Mouse (Mus musculus): ENCODE measurements at regions not wholly inside any gene's neighbourhood (a gene's known extent, or its start where the extent isn't known, plus 50 kb on each side); places are given as distances from the start of the nearest gene placed in this dataset.
A peak's percentile ranks its signal among the peaks of the same experiment; 100 is the strongest.

GRCm38 (mm10) chr3:143750128-143750527, 454.9 kb downstream of the Lmo4 start:
- WGBS = 88% methylated on average over 4 of the region's 4 CpGs
- ATAC-seq (ENCODE audit: borderline replicate concordance, extremely low read depth, low FRiP score, low TSS enrichment) = no peak
- no peak overlapping the region for H3K27ac ChIP-seq
- no peak overlapping the region for H3K4me3 ChIP-seq
- no peak overlapping the region for H3K9ac ChIP-seq
- H3K4me1 ChIP-seq = no peaks in the 10 kb centered on the region
- H3K27me3 ChIP-seq = no peaks in the 10 kb centered on the region
- no peak overlapping the region for H3K4me2 ChIP-seq
- no peaks in the 10 kb centered on the region for H3K36me3 ChIP-seq
- no peaks in the 10 kb centered on the region for H3K9me3 ChIP-seq

DNA sequence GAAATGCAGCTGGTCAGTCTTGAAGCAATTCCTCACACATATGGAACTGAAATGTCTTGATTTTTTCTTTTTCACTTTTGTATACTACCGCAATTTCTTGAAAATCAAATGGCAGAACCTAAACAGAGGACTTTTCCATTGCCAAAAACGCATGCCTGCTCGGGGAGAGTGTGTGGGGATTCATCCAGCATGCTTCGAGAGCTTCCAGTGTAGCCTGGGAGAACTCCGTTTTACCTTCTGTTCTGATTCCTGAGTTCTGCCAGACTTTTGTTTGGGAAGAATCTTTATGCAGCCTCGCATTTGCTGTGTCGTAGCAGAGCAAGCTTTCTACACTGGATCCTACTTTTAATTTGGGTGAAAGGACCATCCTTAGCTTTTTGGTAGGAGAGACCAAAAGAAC, 461.4 kb downstream of the Lmo4 start:
- peak; percentile 27; the same call in 1 of the 2 replicates for ATAC-seq (ENCODE audit: borderline replicate concordance, extremely low read depth, low FRiP score, low TSS enrichment)
- no peaks in the 10 kb centered on the region for H3K27me3 ChIP-seq
- no peak overlapping the region for H3K9ac ChIP-seq
- H3K9me3 ChIP-seq = no peaks in the 10 kb centered on the region
- WGBS = 43% methylated on average over 7 of the region's 7 CpGs
- peak overlapping the region; percentile 49 for H3K4me2 ChIP-seq
- H3K4me3 ChIP-seq = 0 out of 2 replicates have a peak overlapping the region, but pooled peaks have one; percentile 14
- no peaks in the 10 kb centered on the region for H3K36me3 ChIP-seq
- no peaks in the 10 kb centered on the region for H3K4me1 ChIP-seq
- peak overlapping the region; percentile 82 for H3K27ac ChIP-seq

GRCm38 (mm10) chr3:143742786-143743571, 462.0 kb downstream of the Lmo4 start:
- peak; percentile 73; the same call in 1 of the 2 replicates for ATAC-seq (ENCODE audit: borderline replicate concordance, extremely low read depth, low FRiP score, low TSS enrichment)
- Histone ChIP-seq H3K9ac (no peak overlapping the region), H3K36me3 (no peaks in the 10 kb centered on the region), H3K27me3 (no peaks in the 10 kb centered on the region), H3K4me2 (peak overlapping the region; percentile 49), H3K27ac (peak overlapping the region; percentile 82), H3K4me1 (no peaks in the 10 kb centered on the region), H3K9me3 (no peaks in the 10 kb centered on the region), H3K4me3 (peak overlapping the region; percentile 14; the same call in 1 of the 2 replicates)
- 45% methylated on average over 17 of the region's 17 CpGs for WGBS

GRCm38 (mm10) chr3:143738676-143739075, 466.3 kb downstream of the Lmo4 start:
- no peaks in the 10 kb centered on the region for H3K9me3 ChIP-seq
- H3K4me2 ChIP-seq = no peak overlapping the region
- no peaks in the 10 kb centered on the region for H3K36me3 ChIP-seq
- no peak overlapping the region for H3K4me3 ChIP-seq
- 70% methylated on average over 3 of the region's 3 CpGs for WGBS
- H3K27me3 ChIP-seq = no peaks in the 10 kb centered on the region
- H3K4me1 ChIP-seq = no peaks in the 10 kb centered on the region
- H3K9ac ChIP-seq = no peak overlapping the region
- H3K27ac ChIP-seq = no peak overlapping the region
- ATAC-seq (ENCODE audit: borderline replicate concordance, extremely low read depth, low FRiP score, low TSS enrichment) = no peak

GRCm38 (mm10) chr3:143737844-143738243, 467.2 kb downstream of the Lmo4 start:
- H3K36me3 ChIP-seq = no peaks in the 10 kb centered on the region
- H3K4me1 ChIP-seq = no peaks in the 10 kb centered on the region
- no peak overlapping the region for H3K27ac ChIP-seq
- no peaks in the 10 kb centered on the region for H3K9me3 ChIP-seq
- H3K27me3 ChIP-seq = no peaks in the 10 kb centered on the region
- H3K4me2 ChIP-seq = no peak overlapping the region
- WGBS = 56% methylated on average over 6 of the region's 6 CpGs
- no peak overlapping the region for H3K9ac ChIP-seq
- no peak for ATAC-seq (ENCODE audit: borderline replicate concordance, extremely low read depth, low FRiP score, low TSS enrichment)
- no peak overlapping the region for H3K4me3 ChIP-seq

- H3K27ac ChIP-seq = no peak overlapping the region
- H3K9ac ChIP-seq = no peak overlapping the region
- H3K4me3 ChIP-seq = no peak overlapping the region
- H3K4me1 ChIP-seq = no peaks in the 10 kb centered on the region
- no peaks in the 10 kb centered on the region for H3K27me3 ChIP-seq
- H3K9me3 ChIP-seq = no peaks in the 10 kb centered on the region
- 65% methylated on average over 6 of the region's 6 CpGs for WGBS
- H3K36me3 ChIP-seq = no peaks in the 10 kb centered on the region
- peak; percentile 19; the same call in 1 of the 2 replicates for ATAC-seq (ENCODE audit: borderline replicate concordance, extremely low read depth, low FRiP score, low TSS enrichment)
- H3K4me2 ChIP-seq = no peak overlapping the region
Measured at GRCm38 (mm10) chr3:143736651-143737398, 468.2 kb downstream of the Lmo4 start.

GRCm38 (mm10) chr3:143734791-143735190, 470.2 kb downstream of the Lmo4 start:
- Histone ChIP-seq H3K27me3 (no peaks in the 10 kb centered on the region), H3K4me1 (no peaks in the 10 kb centered on the region), H3K4me2 (no peak overlapping the region), H3K9me3 (no peaks in the 10 kb centered on the region), H3K27ac (no peak overlapping the region), H3K9ac (no peak overlapping the region), H3K36me3 (no peaks in the 10 kb centered on the region), H3K4me3 (no peak overlapping the region)
- WGBS = 76% methylated on average over 2 of the region's 2 CpGs
- ATAC-seq (ENCODE audit: borderline replicate concordance, extremely low read depth, low FRiP score, low TSS enrichment) = no peak

GRCm38 (mm10) chr3:143732966-143733725, 471.9 kb downstream of the Lmo4 start:
- no peaks in the 10 kb centered on the region for H3K4me1 ChIP-seq
- H3K27ac ChIP-seq = no peak overlapping the region
- H3K4me3 ChIP-seq = no peak overlapping the region
- H3K9me3 ChIP-seq = no peaks in the 10 kb centered on the region
- H3K27me3 ChIP-seq = no peaks in the 10 kb centered on the region
- no peak overlapping the region for H3K4me2 ChIP-seq
- no peaks in the 10 kb centered on the region for H3K36me3 ChIP-seq
- WGBS = 80% methylated on average over 8 of the region's 8 CpGs
- no peak for ATAC-seq (ENCODE audit: borderline replicate concordance, extremely low read depth, low FRiP score, low TSS enrichment)
- no peak overlapping the region for H3K9ac ChIP-seq

GRCm38 (mm10) chr3:143729473-143730076, 475.4 kb downstream of the Lmo4 start:
- WGBS = 55% methylated on average over 8 of the region's 8 CpGs

DNA sequence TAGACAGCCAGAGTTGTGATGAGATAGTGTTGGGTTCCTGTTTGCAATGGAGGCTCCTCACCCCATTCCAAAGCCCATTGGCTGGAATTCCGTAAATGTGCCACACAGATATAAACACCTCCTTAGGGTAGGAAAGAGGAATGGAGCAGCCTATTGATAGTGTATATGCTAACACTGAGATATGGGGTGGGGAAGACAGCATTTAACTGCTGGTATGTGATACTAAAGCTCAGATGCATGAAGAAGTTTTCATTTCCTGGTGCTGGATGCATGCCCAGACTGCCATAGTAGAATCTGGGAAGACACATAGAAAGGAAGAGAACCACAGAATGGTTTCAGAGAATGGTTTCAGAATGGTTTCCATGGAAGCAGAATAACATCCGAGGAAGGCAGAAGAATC, 482.4 kb downstream of the Lmo4 start:
- Histone ChIP-seq H3K27me3 (no peaks in the 10 kb centered on the region), H3K36me3 (no peaks in the 10 kb centered on the region), H3K9me3 (no peaks in the 10 kb centered on the region), H3K4me3 (no peak overlapping the region), H3K4me1 (peaks cover 6% of the 10 kb centered on the region; the same call in 1 of the 2 replicates), H3K4me2 (no peak overlapping the region), H3K27ac (0 out of 2 replicates have a peak overlapping the region, but pooled peaks have one; percentile 37), H3K9ac (no peak overlapping the region)
- WGBS = 48% methylated on average over 2 of the region's 2 CpGs
- peak; percentile 67; the same call in 1 of the 2 replicates for ATAC-seq (ENCODE audit: borderline replicate concordance, extremely low read depth, low FRiP score, low TSS enrichment)

More at GRCm38 (mm10) chr3:143729473-143730076, 475.4 kb downstream of the Lmo4 start:
- no peak overlapping the region for H3K4me2 ChIP-seq
- H3K9ac ChIP-seq = no peak overlapping the region
- no peaks in the 10 kb centered on the region for H3K9me3 ChIP-seq
- no peak for ATAC-seq (ENCODE audit: borderline replicate concordance, extremely low read depth, low FRiP score, low TSS enrichment)
- H3K36me3 ChIP-seq = no peaks in the 10 kb centered on the region
- H3K27me3 ChIP-seq = no peaks in the 10 kb centered on the region
- H3K4me3 ChIP-seq = no peak overlapping the region
- no peak overlapping the region for H3K27ac ChIP-seq
- H3K4me1 ChIP-seq = no peaks in the 10 kb centered on the region

GRCm38 (mm10) chr3:143722082-143722481, 482.9 kb downstream of the Lmo4 start:
- peak; percentile 46; the same call in 1 of the 2 replicates for ATAC-seq (ENCODE audit: borderline replicate concordance, extremely low read depth, low FRiP score, low TSS enrichment)
- Histone ChIP-seq H3K4me2 (no peak overlapping the region), H3K4me3 (no peak overlapping the region), H3K27ac (no peak overlapping the region), H3K36me3 (no peaks in the 10 kb centered on the region), H3K9ac (no peak overlapping the region), H3K4me1 (peaks cover 6% of the 10 kb centered on the region; the same call in 1 of the 2 replicates), H3K9me3 (no peaks in the 10 kb centered on the region), H3K27me3 (no peaks in the 10 kb centered on the region)
- 56% methylated on average over 3 of the region's 3 CpGs for WGBS
